Mouse (Mus musculus): ENCODE results near the gene Gm28372.

DNA sequence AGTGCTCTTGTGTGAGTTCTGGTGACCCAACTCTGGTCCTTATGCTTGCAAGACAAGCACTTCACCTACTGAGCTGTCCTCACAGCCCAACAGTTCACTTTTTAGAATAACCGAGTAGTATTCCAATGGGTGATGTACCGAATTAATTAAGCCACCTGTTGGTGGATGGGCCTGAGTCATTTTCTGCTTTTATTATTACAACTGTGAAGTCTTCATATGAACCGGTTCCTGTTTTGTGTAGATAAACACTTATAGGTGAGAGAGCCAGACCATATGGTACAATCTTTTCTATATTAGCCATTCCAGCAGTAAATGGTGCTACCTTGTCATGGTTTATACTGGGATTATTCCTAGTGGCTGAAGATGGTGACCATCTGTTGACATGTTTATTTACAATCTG, 7.7 kb downstream of the Gm28372 start:
- no peak for TF ChIP-seq CTCF (IDR thresholded peaks at IDR 0.05; ENCODE audit: control insufficient read depth, insufficient read depth, insufficient replicate concordance, low read depth, low read length)
- no peak for TF ChIP-seq POLR2A (IDR thresholded peaks at IDR 0.05; ENCODE audit: control insufficient read depth, low read depth, low read length)
